Mouse (Mus musculus) liver, postnatal 0 days (tissue): ENCODE data around the gene Slc35a5.
A peak's percentile ranks its signal among the peaks of the same experiment; 100 is the strongest.

Source experiments
- CTCF ChIP-seq: sonication (generic); IDR thresholded peaks from 2 replicates; pipeline ENCODE4 v1.5.1; 2016; ENCODE audit warnings: antibody characterized with exemption, low read depth
- EP300 ChIP-seq: IDR thresholded peaks from 2 replicates; pipeline ENCODE4 v1.6.1; 2016; ENCODE audit warnings: antibody characterized with exemption, low read depth, mild to moderate bottlenecking

DNA sequence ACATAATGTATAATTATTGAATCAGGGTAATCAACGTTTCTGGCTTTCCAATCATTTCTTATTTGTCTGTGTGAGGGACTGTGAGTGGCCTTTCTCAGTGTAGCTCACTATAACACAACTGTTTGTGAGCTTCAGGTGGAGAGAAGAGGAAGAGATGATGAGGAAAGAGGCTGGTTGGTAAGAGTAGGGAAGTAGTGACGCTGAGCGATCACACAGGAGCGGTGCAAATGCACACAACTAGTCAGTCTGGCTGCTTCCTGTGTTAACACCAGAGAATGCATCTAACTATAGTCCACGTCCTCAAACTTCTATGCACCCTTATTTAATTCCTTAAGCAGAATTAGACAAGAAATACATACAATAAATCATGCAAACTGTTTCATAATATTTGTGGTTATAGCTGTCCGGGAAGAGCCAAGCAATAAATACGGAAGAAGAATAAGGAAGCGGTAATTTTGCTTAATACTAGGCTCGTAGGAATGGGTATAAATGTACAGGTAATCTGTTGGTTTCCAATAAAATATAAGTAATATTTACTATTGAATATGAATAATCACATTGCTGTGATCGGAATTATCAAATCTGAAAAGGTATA lies 9.9 kb downstream of the Slc35a5 start:
- TF ChIP-seq CTCF (no peak), EP300 (peak; percentile 51; the same call in 1 of the 2 replicates)
